Mouse (Mus musculus): ENCODE measurements around the gene Rhobtb1.

- TF ChIP-seq POLR2A (IDR thresholded peaks at IDR 0.05; ENCODE audit: borderline replicate concordance, extremely low read depth, low read depth, low read length) (no peak), CTCF (IDR thresholded peaks at IDR 0.05; ENCODE audit: insufficient read depth, low read length) (no peak)
These were observed 106.4 kb downstream of the Rhobtb1 start for GRCm38 (mm10) chr10:69257592-69258133.
